Mouse (Mus musculus) spleen, embryonic (tissue): ENCODE data around the gene Myo15.
"Not testable (repeated sequence)": the region's sequence is repeated elsewhere in the genome, so short reads cannot be mapped to it uniquely, and the experiment has no call there.

ENCODE experiments used
- CTCF ChIA-PET: fragments of 350-600 bp; sonication (Branson Sonifier 250); formaldehyde crosslinking; loops from one replicate; lab custom pipeline; 2022; lab: Charles Lee

Gene Myo15

DNA sequence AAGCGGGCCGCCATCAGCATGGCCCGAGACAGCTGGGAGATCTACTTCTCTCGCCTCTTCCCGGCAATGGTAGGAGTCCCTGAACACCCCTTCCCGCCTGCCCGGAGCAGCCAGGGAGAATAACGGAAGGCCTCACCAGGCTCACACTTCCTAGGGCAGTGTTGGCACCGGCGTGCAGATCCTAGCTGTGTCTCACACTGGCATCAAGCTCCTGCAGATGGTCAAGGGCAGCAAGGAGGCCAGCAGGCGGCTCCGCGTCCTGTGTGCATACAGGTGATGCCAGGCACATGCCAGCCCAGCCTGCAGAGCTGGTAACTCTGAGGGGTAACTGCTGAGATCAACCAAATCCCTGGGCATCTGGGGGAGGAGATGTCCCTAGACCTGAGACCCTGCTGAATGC lies 38.1 kb downstream of the Myo15 start:
- CTCF ChIA-PET: no interaction called here

DNA sequence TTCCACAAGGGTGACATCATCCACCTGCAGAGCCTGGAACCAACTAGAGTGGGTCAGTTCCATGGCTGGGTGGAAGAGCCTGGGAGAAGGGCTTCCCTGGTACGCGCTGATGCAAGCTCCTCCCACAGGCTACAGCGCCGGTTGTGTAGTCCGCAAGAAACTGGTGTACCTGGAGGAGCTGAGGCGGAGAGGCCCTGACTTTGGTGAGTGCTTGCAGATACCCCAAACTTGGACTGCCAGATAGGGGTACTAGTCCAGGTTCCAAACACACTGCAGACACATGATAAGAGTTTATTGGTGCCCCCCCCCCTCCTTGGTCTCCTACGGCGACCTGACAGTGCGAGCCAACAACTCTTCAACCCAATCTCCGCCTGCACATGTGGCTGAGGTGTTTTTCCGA lies 39.8 kb downstream of the Myo15 start:
- CTCF ChIA-PET: no interaction called here

DNA sequence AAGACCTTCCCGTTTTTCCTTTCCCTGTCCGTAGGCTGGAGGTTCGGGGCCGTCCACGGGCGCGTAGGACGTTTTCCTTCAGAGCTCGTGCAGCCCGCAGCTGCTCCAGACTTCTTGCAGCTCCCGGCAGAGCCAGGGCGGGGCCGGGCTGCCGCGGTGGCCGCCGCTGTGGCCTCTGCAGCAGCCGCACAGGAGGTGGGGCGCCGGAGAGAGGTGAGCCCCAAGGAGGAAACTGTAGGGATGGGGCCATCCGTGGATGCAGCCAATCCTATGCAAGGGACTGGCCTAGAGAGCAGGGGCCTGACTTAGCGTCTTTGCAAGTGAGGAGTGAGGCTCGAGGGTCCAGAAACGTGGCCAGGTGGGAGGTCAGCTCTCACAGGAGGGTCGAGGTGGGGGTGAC lies 40.4 kb downstream of the Myo15 start:
- CTCF ChIA-PET: no interaction called here

DNA sequence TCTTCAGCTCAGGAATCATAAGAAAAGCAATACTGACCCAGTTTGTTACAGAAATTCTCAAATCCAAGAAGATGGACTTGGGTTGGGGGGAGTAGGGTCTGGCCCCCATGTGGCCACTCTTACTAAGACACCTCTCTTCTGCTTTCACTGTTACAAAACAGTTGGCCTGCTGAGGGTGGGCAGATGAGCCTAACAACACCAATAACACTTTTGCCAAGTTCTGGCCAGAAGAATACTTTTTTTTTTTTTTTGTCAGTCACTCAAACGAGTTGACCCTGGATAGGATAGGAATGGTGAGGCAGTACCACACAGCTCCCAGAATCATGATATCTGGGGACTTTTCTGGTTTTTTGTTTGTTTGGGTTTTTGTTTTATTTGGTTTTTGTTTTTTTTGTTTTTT lies 42.8 kb downstream of the Myo15 start:
- CTCF ChIA-PET: no interaction called here

DNA sequence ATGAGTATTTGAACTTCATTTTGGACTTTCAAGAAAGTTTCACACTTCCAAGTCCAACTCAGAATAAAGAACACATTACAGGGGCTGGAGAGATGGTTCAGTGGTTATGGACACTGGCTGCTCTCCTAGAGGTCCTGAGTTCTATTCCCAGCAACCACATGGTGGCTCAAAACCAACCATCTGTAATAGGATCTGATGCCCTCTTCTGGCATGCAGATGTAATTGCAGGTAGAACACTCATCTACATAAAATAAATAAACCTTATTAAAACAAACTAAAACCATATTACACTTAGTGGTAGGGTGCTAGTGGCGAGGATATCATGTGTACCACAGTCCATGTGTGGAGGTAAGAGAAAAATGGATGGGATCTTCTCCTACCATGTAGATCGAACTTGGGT lies 43.4 kb downstream of the Myo15 start:
- CTCF ChIA-PET: no interaction called here

DNA sequence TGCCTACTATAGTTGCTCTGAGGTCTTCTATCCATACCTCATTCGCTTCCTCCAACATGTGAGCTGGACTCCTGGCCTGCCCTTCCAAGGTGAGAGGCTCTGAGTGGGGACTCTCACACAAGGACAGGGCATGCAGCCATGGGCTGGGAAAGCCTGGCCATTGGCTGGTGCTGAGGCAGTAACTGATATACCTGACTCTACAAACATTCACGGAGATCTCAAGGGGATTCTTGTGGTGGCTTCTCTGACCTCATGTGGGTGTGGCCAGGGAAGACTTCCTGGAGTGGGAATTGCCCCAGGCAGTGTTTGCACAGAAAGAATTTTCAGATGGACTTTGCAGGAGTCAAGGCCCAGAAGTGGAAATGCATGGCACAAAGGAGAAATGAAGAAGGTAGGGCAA lies 45.8 kb downstream of the Myo15 start:
- CTCF ChIA-PET: no interaction called here

DNA sequence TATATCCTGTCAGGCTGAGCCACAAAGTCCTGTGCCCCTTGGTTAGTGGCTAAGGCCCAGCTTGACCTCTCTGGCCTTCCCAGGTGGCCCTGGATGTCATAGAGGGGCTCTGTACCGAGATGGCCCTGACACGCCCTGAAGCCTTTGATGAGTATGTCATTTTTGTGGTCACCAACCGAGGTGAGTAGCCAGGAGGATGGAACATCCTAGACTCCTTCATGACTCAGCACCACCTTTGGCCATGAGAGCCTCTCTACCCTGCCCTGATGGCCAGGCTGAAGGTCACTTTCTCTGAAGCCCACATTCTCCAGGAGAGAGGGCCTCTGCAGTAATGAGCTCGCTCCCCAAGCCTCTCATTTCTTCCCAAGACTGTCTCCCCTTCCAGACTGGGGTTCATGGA lies 49.2 kb downstream of the Myo15 start:
- CTCF ChIA-PET: no interaction called here

DNA sequence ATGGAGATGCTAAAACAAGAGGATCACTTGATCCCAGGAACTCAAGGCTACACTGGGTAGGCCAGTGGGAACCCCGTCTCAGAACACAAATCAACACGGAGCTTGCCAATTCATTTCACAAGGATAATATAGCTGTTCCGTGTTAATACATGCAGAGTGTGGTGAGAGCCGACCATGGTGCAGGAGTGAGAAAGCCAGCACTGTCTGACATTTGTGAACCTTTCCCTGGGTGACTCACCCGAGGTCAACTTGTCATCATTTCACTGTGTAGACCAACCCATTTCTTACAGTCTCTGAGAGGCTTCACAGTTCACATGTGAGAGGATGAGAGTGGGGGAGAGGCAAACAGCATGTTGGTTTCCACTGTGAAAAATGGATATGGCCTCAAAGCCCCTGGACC lies 52.9 kb downstream of the Myo15 start:
- CTCF ChIA-PET: no interaction called here

DNA sequence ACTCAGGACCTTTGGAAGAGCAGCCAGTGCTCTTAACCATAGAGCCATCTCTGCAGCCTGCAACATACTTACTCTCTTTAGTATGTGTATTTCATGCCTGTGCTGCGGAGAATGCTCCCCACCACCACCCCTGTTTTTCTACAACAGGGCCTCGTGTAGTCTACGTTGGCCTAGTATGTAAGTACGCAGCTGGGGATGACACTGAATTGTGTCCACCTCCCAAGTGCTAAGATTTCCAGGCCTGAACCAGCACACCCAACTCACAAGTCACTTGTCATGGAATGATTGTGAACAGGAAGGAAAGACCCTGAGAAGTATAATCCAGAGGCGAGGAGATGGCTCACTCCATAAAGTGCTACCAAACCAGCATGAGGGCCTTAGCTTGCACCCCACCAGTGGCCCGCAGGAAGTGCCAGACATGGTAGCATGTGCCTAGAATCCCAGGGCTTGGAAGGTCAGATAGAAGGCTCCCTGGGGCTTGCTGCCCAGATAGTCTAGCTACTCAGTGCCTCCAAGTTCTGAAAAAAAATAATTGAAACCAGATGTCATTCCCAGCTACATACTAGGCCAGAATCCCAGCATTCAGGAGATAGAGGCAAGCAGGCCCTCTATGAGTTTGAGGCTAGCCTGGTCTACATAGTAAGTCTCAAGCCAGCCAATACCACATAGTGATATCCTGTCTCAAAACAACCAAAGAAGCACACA lies 53.7 kb downstream of the Myo15 start:
- CTCF ChIA-PET: no interaction called here

DNA sequence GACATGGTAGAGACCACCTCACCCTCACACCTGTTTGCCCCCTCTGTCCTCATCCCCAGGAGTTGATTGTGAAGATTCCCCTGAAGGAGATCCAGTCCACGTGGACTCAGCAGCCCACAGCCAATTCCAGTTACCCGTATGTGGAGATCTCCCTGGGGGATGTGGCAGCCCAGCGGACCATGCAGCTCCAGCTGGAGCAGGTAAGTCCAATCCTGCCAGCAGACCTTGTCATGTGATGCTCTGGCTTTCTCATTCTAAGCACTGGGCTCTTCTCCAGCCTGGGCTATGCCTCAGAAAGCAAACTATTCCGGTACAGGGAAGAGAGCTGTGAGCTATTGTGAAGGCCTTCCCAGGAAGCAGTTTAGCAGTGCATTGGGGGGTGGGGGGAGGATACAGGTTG lies 57.3 kb downstream of the Myo15 start:
- CTCF ChIA-PET: no interaction called here

DNA sequence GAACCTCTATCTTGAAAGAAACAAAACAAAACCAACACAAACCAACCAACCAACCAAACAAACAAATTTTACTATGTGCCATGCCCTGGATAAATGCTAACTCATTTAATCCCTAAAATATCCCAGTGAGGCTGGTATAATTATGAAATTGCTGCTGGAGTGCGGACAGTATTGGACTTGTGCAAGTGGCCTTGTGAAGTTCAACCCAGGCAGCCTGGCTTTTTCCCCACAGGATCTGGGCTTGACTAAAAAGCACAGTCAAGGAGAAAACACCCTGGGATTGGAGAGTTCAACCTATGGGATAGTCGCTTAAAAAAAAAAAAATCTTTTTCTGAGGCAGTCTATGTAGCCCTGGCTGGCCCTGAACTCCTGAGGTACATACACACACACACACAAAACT lies 66.5 kb downstream of the Myo15 start:
- CTCF ChIA-PET: no interaction called here

DNA sequence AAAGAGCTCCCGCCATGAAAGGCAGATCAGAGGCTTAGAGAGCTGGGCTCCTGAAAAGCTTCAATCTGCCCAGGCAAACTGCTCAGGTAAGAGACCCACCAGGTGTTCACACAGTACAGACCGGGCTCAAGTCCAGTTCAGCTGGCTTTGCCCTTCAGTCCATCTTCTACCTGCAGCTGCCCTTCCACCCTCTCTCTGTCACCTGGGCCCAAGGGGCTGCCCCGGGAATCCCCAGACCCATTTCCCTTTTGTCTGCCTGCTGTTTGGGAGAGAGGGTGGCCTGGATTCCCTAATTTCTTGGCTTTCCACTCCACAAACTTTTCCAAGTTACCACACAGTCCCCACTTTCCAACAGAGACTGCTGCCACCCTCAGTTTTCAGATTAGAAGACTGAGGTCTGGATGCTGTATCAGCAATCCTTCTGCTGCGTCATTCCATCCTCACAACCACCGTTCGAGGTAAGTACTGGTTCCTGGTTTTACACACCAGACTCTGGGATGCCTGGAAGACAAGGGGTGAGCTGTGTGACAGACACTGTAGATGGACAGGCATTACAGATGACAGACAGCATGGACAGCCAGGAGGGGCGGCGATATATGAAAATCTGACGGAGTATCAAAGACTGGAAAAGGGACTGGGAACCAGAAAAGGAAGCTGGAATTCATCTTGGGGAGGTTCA lies 67.2 kb downstream of the Myo15 start, which contains the start of gene Alkbh5:
Alkbh5 (plus strand) TSS at position 202 of the 679 bp plus-strand sequence.
- CTCF ChIA-PET: no interaction called here

DNA sequence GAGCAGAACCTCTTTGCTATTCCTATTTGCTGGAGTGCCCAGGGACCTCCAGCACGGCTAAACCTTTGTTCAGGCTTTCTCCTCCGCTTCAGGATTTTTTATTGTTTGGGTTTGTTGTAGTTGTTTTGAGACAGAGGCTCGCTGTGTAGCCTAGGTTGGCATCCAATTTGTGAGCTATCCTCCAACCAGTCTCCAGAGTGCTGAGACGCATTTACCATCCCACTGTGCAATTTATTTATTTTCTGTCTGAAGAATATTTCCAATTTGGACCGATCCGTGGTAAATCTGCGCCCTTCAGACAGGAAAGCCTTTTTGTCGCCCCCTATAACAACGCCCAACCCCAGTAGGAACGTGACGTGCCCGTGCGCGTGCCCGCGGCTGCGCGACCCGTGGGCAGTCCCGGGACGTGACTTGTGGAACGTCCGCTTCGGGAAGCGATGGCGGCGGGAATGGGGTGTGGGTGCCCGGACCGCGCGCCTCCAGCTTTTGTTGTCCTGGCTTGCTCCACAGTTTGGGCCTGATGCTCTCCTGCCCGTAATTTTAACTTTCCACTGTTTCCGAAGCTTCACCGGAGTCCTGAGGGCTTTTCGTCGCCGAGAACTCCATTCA lies 67.8 kb downstream of the Myo15 start:
- CTCF ChIA-PET: interaction anchor here (0.6 kb wide), 1 partner anchor 440 kb away, joined by 4 read pairs; no protein-coding TSS in a partner anchor

DNA sequence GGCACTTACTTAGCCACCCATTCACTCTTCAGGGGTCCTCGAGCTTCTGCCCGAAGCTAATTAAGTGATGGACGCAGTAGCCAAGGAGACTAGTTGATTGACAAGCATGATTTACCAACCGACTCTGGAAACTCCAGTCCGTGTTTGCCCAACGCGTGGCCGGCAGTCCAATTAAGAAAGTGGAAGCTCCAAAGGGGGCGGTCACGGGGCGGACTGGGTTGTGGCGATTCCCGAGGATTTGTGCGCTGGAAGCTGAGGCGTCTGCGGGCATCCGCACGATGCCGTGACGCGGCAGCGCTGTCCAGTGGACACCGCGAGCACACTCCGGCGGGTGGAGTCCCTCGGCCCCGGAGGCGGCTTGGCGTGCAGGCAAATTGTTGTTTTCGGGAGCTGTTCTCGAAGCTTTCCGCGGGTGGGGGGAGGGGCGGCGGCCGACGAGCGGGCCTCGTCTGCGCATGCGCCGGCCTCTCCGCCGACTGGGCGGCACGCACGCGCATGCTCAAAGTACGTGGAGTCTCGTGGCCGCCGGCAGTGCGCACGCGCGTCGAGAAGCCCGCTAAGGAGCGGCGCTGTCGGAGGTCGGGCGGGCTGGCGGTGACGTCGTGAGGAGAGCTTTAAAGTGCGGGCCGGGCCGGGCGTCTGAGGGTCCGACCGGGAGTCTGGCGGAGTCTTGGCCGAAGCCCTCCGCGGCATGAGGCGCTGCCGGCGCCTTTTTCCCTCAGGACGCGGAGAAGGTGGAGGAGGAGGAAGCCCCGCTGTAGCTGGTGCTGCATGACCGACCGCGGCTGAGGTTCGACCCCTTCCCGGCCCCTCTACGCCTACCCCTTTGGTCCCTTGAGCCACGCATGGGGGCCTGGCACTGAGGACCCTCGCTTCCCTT lies 68.6 kb downstream of the Myo15 start:
- CTCF ChIA-PET: interaction anchor here (0.6 kb wide), 1 partner anchor 441 kb away, joined by 4 read pairs; no protein-coding TSS in a partner anchor

DNA sequence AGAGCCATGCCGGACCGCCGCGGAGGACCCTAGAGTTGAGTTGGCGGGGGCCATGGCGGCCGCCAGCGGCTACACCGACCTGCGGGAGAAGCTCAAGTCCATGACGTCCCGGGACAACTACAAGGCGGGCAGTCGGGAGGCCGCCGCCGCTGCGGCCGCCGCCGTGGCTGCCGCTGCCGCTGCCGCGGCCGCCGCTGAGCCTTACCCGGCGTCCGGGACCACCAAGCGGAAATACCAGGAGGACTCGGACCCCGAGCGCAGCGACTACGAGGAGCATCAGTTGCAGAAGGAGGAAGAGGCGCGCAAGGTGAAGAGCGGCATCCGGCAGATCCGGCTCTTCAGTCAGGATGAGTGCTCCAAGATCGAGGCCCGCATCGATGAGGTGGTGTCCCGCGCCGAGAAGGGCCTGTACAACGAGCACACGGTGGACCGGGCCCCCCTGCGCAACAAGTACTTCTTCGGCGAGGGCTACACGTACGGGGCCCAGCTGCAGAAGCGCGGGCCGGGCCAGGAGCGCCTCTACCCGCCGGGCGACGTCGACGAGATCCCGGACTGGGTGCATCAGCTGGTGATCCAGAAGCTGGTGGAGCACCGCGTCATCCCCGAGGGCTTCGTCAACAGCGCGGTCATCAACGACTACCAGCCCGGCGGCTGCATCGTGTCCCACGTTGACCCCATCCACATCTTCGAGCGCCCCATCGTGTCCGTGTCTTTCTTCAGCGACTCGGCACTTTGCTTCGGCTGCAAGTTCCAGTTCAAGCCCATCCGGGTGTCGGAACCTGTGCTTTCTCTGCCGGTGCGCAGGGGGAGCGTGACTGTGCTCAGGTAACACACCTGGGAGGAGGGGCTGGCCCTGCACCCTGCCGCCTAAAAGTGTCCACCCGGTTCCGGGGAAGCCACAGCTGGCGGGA lies 69.5 kb downstream of the Myo15 start:
- CTCF ChIA-PET: no interaction called here

DNA sequence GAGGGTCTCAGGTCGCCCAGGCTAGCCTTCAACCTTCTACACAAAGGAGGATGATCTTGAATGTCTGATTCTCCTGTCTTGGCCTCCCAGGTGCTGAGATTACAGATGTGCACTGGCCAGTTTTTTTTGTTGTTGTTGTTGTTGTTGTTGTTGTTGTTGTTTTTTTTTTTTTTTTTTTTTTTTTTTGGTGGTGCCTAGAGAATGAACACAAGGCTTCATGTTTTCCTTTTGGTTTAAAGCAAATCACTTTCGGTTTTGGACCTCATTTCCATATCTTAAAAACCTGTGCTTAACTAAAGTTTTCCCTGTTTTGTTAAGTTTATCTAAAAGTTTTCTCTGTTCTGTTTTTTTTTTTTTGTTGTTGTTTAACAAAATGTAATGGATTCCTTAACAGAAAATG lies 70.4 kb downstream of the Myo15 start:
- CTCF ChIA-PET: no interaction called here

DNA sequence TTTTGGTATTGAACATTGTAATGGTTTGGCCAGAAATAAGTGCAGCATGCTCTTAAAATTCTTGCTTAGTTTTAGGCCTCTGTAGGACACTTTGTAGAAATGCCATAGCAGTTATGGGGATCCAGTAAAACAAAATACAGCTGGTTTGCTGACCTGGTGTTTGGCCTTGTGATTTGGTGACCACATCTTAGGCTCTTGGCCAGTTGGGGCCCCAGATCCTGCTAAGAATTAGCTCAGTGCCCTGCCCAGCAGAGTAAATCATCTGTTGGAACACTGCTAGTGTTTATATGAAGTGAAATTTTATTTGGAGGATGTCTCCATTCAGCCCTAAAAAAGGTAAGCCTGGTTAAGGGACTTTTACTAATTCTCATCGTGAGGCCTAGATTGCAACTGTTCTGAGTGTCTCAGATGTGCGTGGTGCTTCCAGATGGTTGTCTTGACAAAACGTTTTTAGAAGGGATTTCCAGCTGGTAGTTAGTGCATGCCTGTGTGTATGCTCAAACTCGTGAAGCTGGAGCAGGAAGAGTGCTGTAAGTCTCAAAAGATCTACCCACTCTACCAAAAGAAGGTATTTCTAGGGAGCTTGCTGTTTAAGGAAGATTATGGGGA lies 71.0 kb downstream of the Myo15 start:
- CTCF ChIA-PET: no interaction called here

DNA sequence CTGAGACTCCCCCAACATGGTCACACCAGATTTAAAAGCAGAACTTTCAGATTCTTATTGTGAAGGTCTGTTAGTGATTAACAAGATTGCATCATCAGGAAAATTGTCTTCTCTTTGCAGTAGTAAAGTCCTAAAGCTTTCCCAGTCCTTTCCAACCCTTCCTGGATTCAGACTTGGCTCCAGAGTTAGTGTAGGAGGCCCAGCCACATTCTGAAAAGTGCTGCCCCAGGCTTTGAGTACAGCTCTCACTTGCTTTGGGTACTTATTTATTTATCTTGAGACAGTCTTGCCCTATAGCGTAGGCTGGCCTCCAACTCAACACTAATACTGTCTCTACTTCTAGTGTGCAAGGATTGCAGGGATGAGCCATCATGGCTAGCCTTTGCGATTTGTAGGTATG lies 71.6 kb downstream of the Myo15 start:
- CTCF ChIA-PET: interaction anchor here (0.6 kb wide), 1 partner anchor 1022 kb away, joined by 5 read pairs; no protein-coding TSS in a partner anchor

DNA sequence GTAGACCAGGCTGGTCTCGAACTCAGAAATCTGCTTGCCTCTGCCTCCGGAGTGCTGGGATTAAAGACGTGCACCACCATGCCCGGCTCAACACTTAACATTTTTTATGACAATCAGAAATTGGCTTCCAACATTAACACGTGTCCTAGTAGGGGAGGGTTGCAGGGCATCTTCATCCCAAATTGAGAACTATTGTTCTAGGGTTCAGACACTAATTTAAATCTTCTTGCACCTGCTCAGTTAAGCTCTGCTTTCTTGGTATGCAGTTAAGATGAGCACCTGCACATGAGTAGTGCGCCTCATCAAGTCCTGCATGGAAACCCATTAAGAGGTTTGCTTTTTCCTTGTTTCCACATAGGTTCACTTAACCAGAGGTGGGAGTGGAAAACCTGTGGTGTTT lies 72.7 kb downstream of the Myo15 start:
- CTCF ChIA-PET: no interaction called here

DNA sequence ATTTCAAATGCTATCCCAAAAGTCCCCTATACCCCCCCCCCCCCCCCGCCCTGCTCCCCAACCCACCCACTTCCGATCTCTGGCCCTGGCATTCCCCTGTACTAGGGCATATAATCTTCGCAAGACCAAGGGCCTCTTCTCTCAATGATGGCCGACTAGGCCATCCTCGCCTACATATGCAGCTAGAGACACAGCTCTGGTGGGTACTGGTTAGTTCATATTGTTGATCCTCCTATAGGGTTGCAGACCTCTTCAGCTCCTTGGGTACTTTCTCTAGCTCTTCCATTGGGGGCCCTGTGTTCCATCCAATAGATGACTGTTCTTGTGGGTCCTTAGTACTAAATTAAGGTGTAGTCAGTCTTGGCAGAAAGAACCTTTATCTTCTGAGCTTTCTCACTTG lies 74.1 kb downstream of the Myo15 start:
- CTCF ChIA-PET: not testable (repeated sequence)
